Mouse (Mus musculus) kidney, embryonic 14.5 days (tissue): ENCODE data around the gene Amdhd2. TPM values are rescaled to one million over a fixed set of nuclear protein-coding genes. Genes with fewer than 3 reads are reported as not detected.

ENCODE experiments used
- ATAC-seq: fragments of 200-750 bp; cut with Nextera tagmentation; 2 replicates; pipeline ENCODE4 v1.8.0; 2017; ENCODE audit warnings: moderate number of reproducible peaks, mild to moderate bottlenecking, moderate TSS enrichment, moderate library complexity; ENCODE audit not compliant: low FRiP score, low TSS enrichment
- H3K27ac ChIP-seq: fragments of 300-500 bp; sonication (generic); 2 replicates; pipeline ENCODE4 v1.5.1; 2014; ENCODE audit warnings: low read depth, mild to moderate bottlenecking, low read length, moderate library complexity, mixed read lengths
- H3K27me3 ChIP-seq: fragments of 300-500 bp; sonication (generic); 2 replicates; pipeline ENCODE4 v1.6.1; 2014; ENCODE audit warnings: mild to moderate bottlenecking, low read length; ENCODE audit not compliant: control insufficient read depth, insufficient read depth
- H3K36me3 ChIP-seq: fragments of 300-500 bp; sonication (generic); 2 replicates; pipeline ENCODE4 v1.6.1; 2014; ENCODE audit warnings: low read length, mixed read lengths; ENCODE audit not compliant: control insufficient read depth, insufficient read depth
- H3K4me1 ChIP-seq: fragments of 300-500 bp; sonication (generic); 2 replicates; pipeline ENCODE4 v1.6.1; 2014; ENCODE audit warnings: low read length, mixed read lengths; ENCODE audit not compliant: control insufficient read depth, insufficient read depth
- H3K4me2 ChIP-seq: fragments of 300-500 bp; sonication (generic); replicated peaks from 2 replicates; pipeline ENCODE4 v1.6.1; 2014; ENCODE audit warnings: low read depth, mild to moderate bottlenecking, low read length
- H3K4me3 ChIP-seq: fragments of 300-500 bp; sonication (generic); 2 replicates; pipeline ENCODE4 v1.5.1; 2014; ENCODE audit warnings: mild to moderate bottlenecking, low read length
- H3K9ac ChIP-seq: fragments of 300-500 bp; sonication (generic); 2 replicates; pipeline ENCODE4 v1.6.1; 2014; ENCODE audit warnings: low read depth, mild to moderate bottlenecking, low read length, moderate library complexity
- H3K9me3 ChIP-seq: fragments of 300-500 bp; sonication (generic); 2 replicates; pipeline ENCODE4 v1.6.1; 2016; ENCODE audit warnings: low read length; ENCODE audit not compliant: control insufficient read depth
- WGBS: fragments of 180-500 bp; shearing (Covaris S2); extraction: QIAGEN DNeasy Blood & Tissue Kit; methylation state at CpG from one replicate; pipeline ENCODE4 v1.1.7; 2014; 5-methylcytosine and 5-hydroxymethylcytosine counted together
- polyA plus RNA-seq: library from polyadenylated mRNA; unstranded; fragments of >200 nt; fragmentation: Nextera tagmentation; extraction: Ambion mirVana; gene quantifications from 2 replicates; pipeline ENCODE4 v1.2.1, GENCODE M21; 2014

Gene Amdhd2
- polyA plus RNA-seq, 1 experiment from 2014 or later = 33.0 TPM

DNA sequence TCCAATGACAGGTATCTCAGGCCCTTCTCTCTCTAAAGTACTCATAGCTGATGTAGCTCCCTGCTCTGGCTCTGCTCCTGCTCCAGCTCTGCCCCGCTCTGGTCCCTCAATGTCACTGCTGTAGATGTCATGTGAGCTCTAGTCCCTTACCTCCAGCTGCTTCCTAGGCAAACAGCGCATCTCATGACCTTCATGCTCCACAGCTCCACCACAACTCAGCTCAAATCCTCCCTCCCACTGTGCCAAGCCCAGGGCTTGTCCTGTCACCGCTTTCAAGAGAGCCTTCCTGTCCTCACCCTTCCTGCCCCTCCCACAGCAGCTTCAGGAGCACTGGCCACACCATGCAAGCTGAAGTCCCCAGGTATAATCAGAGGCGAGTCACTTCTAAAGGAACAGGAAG, 36.2 kb upstream of the Amdhd2 start:
- 52% methylated on average over 4 of the region's 4 CpGs for WGBS
- no peak for ATAC-seq

DNA sequence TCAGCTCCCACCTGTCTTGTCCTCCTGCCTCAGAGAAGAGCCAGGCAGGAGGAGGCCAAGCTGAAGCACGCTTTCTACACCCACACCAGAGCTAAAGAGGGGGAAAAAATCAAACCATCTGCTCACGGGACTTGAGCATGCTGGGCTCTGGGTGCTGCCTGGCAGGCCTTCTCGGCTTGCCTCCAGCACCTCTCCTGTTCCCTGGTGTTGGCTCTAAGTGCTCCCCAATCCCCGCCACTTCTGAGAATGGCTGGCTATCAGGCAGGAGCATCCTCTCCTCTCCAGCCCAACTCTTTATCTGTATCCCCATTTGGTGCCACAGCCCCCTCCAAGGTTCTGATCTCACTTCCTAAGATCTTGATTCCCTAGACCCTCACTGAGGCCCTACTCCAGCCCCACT, 35.7 kb upstream of the Amdhd2 start:
- H3K9ac ChIP-seq = no peak overlapping the region
- no peaks in the 10 kb centered on the region for H3K36me3 ChIP-seq
- 78% methylated on average over 4 of the region's 4 CpGs for WGBS
- H3K9me3 ChIP-seq = no peaks in the 10 kb centered on the region
- H3K27me3 ChIP-seq = no peaks in the 10 kb centered on the region
- ATAC-seq = no peak
- 0 out of 2 replicates have a peak, but pooled peaks cover 5% of the 10 kb centered on the region for H3K4me1 ChIP-seq
- H3K4me2 ChIP-seq = no peak overlapping the region
- no peak overlapping the region for H3K27ac ChIP-seq
- H3K4me3 ChIP-seq = no peak overlapping the region

More for the DNA sequence above, 36.2 kb upstream of the Amdhd2 start:
- H3K36me3 ChIP-seq = no peaks in the 10 kb centered on the region
- no peak overlapping the region for H3K4me3 ChIP-seq
- H3K4me2 ChIP-seq = no peak overlapping the region
- no peaks in the 10 kb centered on the region for H3K9me3 ChIP-seq
- peaks cover 10% of the 10 kb centered on the region; the same call in 1 of the 2 replicates for H3K4me1 ChIP-seq
- no peak overlapping the region for H3K9ac ChIP-seq
- H3K27ac ChIP-seq = no peak overlapping the region
- H3K27me3 ChIP-seq = no peaks in the 10 kb centered on the region

DNA sequence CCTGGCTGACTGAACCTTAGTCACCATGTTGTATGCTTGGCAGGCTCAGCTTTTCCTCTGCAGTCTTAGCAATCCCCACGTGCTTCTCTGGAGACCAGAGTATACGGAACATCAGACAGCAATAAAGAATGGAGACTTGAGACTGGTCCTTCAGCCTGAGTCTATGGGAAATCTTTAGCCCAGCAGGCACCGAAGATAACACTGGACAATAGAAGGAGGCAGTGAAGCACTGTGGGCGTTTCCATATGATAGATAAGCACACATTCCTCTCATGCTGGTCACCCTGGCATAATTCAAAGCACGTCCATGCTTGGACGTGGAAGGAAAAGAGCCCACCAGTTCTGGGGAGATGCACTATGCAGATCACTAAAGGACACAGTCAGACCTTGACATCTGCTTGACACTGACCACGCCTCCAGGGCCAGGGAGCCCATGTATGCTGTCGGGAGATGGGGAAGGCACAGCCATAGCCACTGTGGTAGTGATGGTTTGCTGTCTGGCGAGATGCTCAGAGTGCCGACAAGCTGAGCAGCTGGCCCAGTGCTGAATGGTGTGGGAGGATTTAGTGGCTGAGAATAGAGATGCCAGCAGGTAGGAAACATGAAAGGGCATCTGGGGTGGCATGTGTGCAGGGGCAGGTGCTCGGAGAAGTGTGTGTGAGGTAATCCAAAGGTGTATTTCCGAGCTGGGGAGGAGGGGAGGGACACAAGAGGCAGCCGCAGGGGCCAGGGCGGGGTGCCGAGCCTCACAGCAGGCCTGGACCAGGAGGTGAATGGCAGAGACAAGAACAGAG, 33.7 kb upstream of the Amdhd2 start:
- 66% methylated on average over 14 of the region's 15 CpGs for WGBS
- Histone ChIP-seq H3K27ac (no peak overlapping the region), H3K36me3 (no peaks in the 10 kb centered on the region), H3K9me3 (no peaks in the 10 kb centered on the region), H3K4me2 (no peak overlapping the region), H3K27me3 (no peaks in the 10 kb centered on the region), H3K4me1 (no peaks in the 10 kb centered on the region), H3K9ac (no peak overlapping the region), H3K4me3 (no peak overlapping the region)
- no peak for ATAC-seq

DNA sequence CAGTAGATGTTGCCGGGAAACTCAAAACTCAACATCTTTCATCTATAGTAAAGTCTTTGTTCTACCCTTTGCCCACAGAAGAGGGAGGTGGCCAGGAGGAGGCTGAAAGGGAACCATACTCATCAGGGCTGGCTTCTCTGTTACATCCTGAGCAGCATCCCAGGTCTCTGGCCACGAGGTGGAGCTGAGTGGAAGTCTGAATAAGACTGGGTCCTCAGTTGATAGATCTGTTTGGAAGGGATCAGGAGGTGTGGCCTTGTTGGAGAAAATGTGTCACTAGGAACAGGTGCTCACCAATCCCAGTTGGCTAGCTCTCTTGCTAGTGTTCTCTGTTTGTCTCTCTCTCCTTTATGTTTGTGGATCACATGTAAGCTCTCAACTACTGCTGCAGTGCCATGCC, 31.8 kb upstream of the Amdhd2 start:
- no peaks in the 10 kb centered on the region for H3K9me3 ChIP-seq
- no peak for ATAC-seq
- 69% methylated on average over 2 of the region's 2 CpGs for WGBS

DNA sequence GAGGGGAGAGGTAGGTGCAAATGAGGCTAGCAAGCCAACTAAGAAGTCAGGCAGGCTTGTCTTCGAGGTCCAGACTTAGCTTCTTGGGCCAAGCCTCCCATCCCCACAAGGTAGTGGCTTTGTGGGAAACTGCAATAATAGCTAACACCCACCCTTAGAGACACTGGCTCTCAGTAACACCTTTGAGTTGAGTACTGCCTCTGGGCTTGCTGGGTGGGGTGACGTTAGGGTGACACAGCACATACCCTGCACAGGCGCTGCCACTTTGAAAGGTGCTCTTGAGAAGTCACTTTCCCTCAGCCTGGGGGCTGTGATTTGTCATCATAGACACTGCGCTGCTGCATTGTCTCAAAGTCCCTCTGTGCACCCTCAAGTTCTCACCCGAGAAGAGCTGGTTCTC, 30.2 kb upstream of the Amdhd2 start:
- Histone ChIP-seq H3K4me2 (no peak overlapping the region), H3K27ac (no peak overlapping the region), H3K4me3 (no peak overlapping the region), H3K36me3 (no peaks in the 10 kb centered on the region), H3K4me1 (no peaks in the 10 kb centered on the region), H3K9ac (no peak overlapping the region), H3K27me3 (no peaks in the 10 kb centered on the region), H3K9me3 (no peaks in the 10 kb centered on the region)
- 83% methylated on average over 5 of the region's 5 CpGs for WGBS
- ATAC-seq = no peak

More for the DNA sequence above, 31.8 kb upstream of the Amdhd2 start:
- no peaks in the 10 kb centered on the region for H3K27me3 ChIP-seq
- no peaks in the 10 kb centered on the region for H3K36me3 ChIP-seq
- no peak overlapping the region for H3K4me3 ChIP-seq
- H3K27ac ChIP-seq = no peak overlapping the region
- no peak overlapping the region for H3K4me2 ChIP-seq
- no peak overlapping the region for H3K9ac ChIP-seq
- no peaks in the 10 kb centered on the region for H3K4me1 ChIP-seq

DNA sequence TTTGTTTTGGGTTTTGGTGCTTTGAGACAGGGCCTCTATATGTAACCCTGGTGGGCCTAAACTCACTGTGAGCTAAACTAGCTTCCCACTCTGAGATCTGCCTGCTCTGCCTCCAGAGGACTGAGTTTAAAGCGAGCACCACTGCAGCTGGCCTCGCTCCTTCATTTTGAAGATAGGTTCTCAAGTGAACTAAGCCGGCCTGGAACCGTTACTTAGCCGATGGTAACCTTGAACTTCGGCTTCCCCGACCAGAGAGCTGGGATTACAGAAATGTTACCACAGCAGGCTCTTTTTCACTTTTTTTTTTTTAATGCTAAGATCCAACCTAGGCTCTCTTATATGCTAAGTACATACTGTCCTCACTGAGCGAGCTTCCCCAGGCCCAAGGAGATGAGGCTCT, 29.7 kb upstream of the Amdhd2 start:
- H3K9ac ChIP-seq = no peak overlapping the region
- no peaks in the 10 kb centered on the region for H3K27me3 ChIP-seq
- WGBS = 83% methylated on average over 8 of the region's 8 CpGs
- H3K36me3 ChIP-seq = no peaks in the 10 kb centered on the region; the same call in 1 of the 2 replicates
- H3K27ac ChIP-seq = no peak overlapping the region
- no peaks in the 10 kb centered on the region for H3K4me1 ChIP-seq
- no peaks in the 10 kb centered on the region for H3K9me3 ChIP-seq
- no peak overlapping the region for H3K4me3 ChIP-seq
- no peak for ATAC-seq
- no peak overlapping the region for H3K4me2 ChIP-seq

DNA sequence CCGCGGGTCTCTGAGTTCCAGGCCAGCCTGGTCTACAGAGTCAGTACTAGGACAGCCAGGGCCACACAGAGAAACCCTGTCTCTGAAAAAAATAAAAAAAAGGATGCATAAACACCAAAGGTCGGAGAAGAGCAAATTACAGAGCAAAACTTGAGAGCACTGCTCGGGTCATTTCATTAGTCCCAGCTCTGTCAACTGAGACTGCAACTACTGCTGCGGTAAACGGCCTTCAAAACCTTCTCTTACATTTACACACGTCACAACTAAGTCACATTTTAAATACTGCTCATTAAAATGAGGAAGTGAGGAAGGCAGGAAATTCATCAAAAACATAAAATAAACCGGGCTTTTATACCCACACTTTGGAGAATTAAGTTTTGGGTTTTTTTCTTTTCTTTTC, 29.3 kb upstream of the Amdhd2 start:
- Histone ChIP-seq H3K27ac (no peak overlapping the region), H3K27me3 (no peaks in the 10 kb centered on the region), H3K4me1 (no peaks in the 10 kb centered on the region), H3K4me2 (no peak overlapping the region), H3K9me3 (no peaks in the 10 kb centered on the region), H3K9ac (no peak overlapping the region), H3K36me3 (no peaks in the 10 kb centered on the region; the same call in 1 of the 2 replicates), H3K4me3 (no peak overlapping the region)
- 60% methylated on average over 8 of the region's 8 CpGs for WGBS
- no peak for ATAC-seq

DNA sequence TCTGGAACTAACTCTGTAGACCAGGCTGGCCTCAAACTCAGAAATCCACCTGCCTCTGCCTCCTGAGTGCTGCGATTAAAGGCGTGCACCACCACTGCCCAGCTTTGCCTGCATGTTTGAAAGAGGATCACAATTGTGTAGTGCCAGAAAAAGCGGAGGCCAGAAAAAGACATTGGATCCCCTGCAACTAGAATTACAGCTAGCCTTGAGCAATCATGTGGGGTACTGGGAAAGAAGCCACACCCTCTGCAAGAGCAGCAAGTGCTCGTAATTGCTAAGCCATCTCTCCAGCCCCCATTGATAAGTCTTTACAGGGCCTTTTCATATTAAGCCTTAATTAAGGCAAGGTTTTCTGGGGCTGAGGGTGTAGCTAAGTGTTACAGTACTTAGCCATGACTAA, 27.9 kb upstream of the Amdhd2 start:
- H3K9ac ChIP-seq = no peak overlapping the region
- no peak for ATAC-seq
- no peak overlapping the region for H3K4me3 ChIP-seq
- 68% methylated on average over 4 of the region's 4 CpGs for WGBS
- no peaks in the 10 kb centered on the region for H3K9me3 ChIP-seq
- no peak overlapping the region for H3K27ac ChIP-seq
- H3K36me3 ChIP-seq = no peaks in the 10 kb centered on the region; the same call in 1 of the 2 replicates
- H3K27me3 ChIP-seq = no peaks in the 10 kb centered on the region
- H3K4me2 ChIP-seq = no peak overlapping the region
- H3K4me1 ChIP-seq = no peaks in the 10 kb centered on the region

DNA sequence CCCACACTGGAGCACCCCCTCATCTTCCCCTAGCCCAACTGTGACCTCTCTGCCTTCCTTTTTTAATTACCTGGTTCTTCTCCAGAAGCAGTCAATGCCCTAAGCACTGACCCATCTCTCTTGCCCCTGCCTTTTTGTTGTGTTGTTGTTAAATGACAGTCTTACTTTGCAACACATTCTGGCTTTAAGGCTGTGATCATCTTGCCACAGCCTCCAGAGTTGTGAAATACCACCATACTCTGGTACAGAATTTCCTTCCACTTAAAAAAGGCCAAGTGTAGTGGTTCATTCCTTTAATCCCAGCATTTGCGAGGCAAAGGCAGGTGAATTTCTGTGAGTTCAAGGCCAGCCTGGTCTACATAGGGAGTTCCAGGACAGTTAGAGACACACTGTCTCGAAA, 27.4 kb upstream of the Amdhd2 start:
- WGBS = 85% methylated on average over 2 of the region's 2 CpGs
- Histone ChIP-seq H3K4me1 (no peaks in the 10 kb centered on the region), H3K4me3 (no peak overlapping the region), H3K4me2 (no peak overlapping the region), H3K36me3 (peaks cover 2% of the 10 kb centered on the region; the same call in 1 of the 2 replicates), H3K27me3 (no peaks in the 10 kb centered on the region), H3K9me3 (no peaks in the 10 kb centered on the region), H3K9ac (no peak overlapping the region), H3K27ac (no peak overlapping the region)
- ATAC-seq = no peak
